Comparison of ENCODE assay signal across 8 mouse cellular contexts in the genomic region with DNA sequence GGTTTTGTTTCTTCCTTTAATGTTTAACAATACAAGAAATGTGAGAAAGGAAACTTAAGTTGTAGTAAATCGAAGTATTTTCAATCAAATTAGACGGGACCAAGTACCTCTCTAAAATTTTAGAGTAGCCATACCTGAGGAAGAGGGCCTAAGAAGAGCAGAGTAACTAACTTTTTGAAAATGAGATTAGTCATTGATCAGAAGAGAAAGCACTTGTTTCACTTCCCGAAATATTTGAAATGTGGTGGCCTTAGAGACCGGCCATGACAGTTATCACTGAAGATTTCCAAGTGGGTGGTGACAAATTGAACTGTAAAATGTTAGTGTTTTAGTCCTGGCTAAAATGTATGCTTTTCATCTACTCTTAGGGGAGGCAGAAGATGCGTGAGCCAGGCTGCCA. TPM values are rescaled to one million over a fixed set of nuclear protein-coding genes. Genes with fewer than 3 reads are reported as not detected.
DNase-seq lines count a peak whose midpoint lies in the region; ATAC-seq and TF ChIP-seq lines count a peak whose summit lies in the region.

No protein-coding gene starts in this region.

- peak overlapping the region; percentile 76 for H3K4me2 ChIP-seq in heart, embryonic 15.5 days
- peak overlapping the region; percentile 61 for H3K4me2 ChIP-seq in embryonic facial prominence, embryonic 14.5 days (ENCODE audit: low read depth, low read length)
- peak overlapping the region; percentile 59 for H3K4me2 ChIP-seq in intestine, postnatal 0 days (replicated peaks; ENCODE audit: low read depth)
- H3K4me2 ChIP-seq in midbrain, embryonic 16.5 days (ENCODE audit: low read length): peak overlapping the region; percentile 52

- no peak overlapping the region for H3K9ac ChIP-seq in heart, embryonic 15.5 days
- peak overlapping the region; percentile 55; the same call in 1 of the 2 replicates for H3K9ac ChIP-seq in embryonic facial prominence, embryonic 14.5 days (ENCODE audit: low read depth, low read length)
- peak overlapping the region; percentile 50; the same call in 1 of the 2 replicates for H3K9ac ChIP-seq in intestine, postnatal 0 days (ENCODE audit: low read depth, low read length)
- no peak overlapping the region for H3K9ac ChIP-seq in midbrain, embryonic 16.5 days (ENCODE audit: low read depth, low read length)

- no peaks in the 10 kb centered on the region for H3K9me3 ChIP-seq in heart, embryonic 15.5 days (replicated peaks)
- no peaks in the 10 kb centered on the region for H3K9me3 ChIP-seq in embryonic facial prominence, embryonic 14.5 days (ENCODE audit: control insufficient read depth, low read length)
- no peaks in the 10 kb centered on the region for H3K9me3 ChIP-seq in intestine, postnatal 0 days (ENCODE audit: control insufficient read depth)
- no peaks in the 10 kb centered on the region for H3K9me3 ChIP-seq in midbrain, embryonic 16.5 days (replicated peaks; ENCODE audit: control insufficient read depth, low read length, poor library complexity, severe bottlenecking)

- no peak for DNase-seq in heart, adult 9 months (ENCODE audit: low spot score in 2 of 2)
- DNase-seq in embryonic facial prominence, embryonic 14.5 days (ENCODE audit: low spot score): no peak
- DNase-seq in adrenal gland, postnatal 25 days: no peak
- DNase-seq in ovary, postnatal 14 days (ENCODE audit: low spot score): no peak
- no peak for DNase-seq in kidney, postnatal 10 days

- TF ChIP-seq CTCF in intestine, postnatal 0 days (IDR thresholded peaks at IDR 0.05; ENCODE audit: low read depth): no peak

- WGBS in heart, embryonic 15.5 days: 39% methylated on average over 5 of the region's 5 CpGs
- 48% methylated on average over 5 of the region's 5 CpGs for WGBS in embryonic facial prominence, embryonic 14.5 days
- WGBS in intestine, postnatal 0 days: 75% methylated on average over 5 of the region's 5 CpGs
- WGBS in midbrain, embryonic 16.5 days: 37% methylated on average over 5 of the region's 5 CpGs

- ATAC-seq in heart, embryonic 15.5 days (replicated peaks; ENCODE audit: insufficient number of reproducible peaks, insufficient read depth, low FRiP score, low read depth): no peak
- ATAC-seq in embryonic facial prominence, embryonic 14.5 days (ENCODE audit: low read depth): no peak
- no peak for ATAC-seq in intestine, postnatal 0 days
- ATAC-seq in midbrain, embryonic 16.5 days: no peak

- peak overlapping the region; percentile 43 for H3K4me3 ChIP-seq in heart, embryonic 15.5 days
- peak overlapping the region; percentile 29 for H3K4me3 ChIP-seq in embryonic facial prominence, embryonic 14.5 days (ENCODE audit: low read depth, low read length)
- H3K4me3 ChIP-seq in intestine, postnatal 0 days (ENCODE audit: low read depth, low read length): peak overlapping the region; percentile 28; the same call in 1 of the 2 replicates
- H3K4me3 ChIP-seq in midbrain, embryonic 16.5 days (ENCODE audit: low read depth, low read length): no peak overlapping the region

- no peaks in the 10 kb centered on the region for H3K27me3 ChIP-seq in heart, embryonic 15.5 days
- H3K27me3 ChIP-seq in embryonic facial prominence, embryonic 14.5 days (replicated peaks; ENCODE audit: control insufficient read depth, insufficient read depth, low read length): no peaks in the 10 kb centered on the region
- no peaks in the 10 kb centered on the region for H3K27me3 ChIP-seq in intestine, postnatal 0 days (replicated peaks; ENCODE audit: control insufficient read depth, insufficient read depth, low read length)
- H3K27me3 ChIP-seq in midbrain, embryonic 16.5 days (ENCODE audit: control insufficient read depth, insufficient read depth, low read depth, low read length): no peaks in the 10 kb centered on the region

- no peaks in the 10 kb centered on the region for H3K36me3 ChIP-seq in heart, embryonic 15.5 days
- no peaks in the 10 kb centered on the region for H3K36me3 ChIP-seq in embryonic facial prominence, embryonic 14.5 days (ENCODE audit: control insufficient read depth, insufficient read depth, low read length)
- no peaks in the 10 kb centered on the region for H3K36me3 ChIP-seq in intestine, postnatal 0 days (ENCODE audit: control insufficient read depth, insufficient read depth)
- H3K36me3 ChIP-seq in midbrain, embryonic 16.5 days (ENCODE audit: control insufficient read depth, insufficient read depth, low read length): no peaks in the 10 kb centered on the region

- H3K4me1 ChIP-seq in heart, embryonic 15.5 days (replicated peaks): peaks cover 17% of the 10 kb centered on the region
- H3K4me1 ChIP-seq in embryonic facial prominence, embryonic 14.5 days (ENCODE audit: control insufficient read depth, insufficient read depth, low read length): peaks cover 4% of the 10 kb centered on the region; the same call in 1 of the 2 replicates
- 0 out of 2 replicates have a peak, but pooled peaks cover 3% of the 10 kb centered on the region for H3K4me1 ChIP-seq in intestine, postnatal 0 days (replicated peaks; ENCODE audit: control insufficient read depth, insufficient read depth, low read length)
- H3K4me1 ChIP-seq in midbrain, embryonic 16.5 days (ENCODE audit: control insufficient read depth, insufficient read depth, low read length): peaks cover 10% of the 10 kb centered on the region

- H3K27ac ChIP-seq in heart, embryonic 15.5 days: peak overlapping the region; percentile 79
- peak overlapping the region; percentile 77 for H3K27ac ChIP-seq in embryonic facial prominence, embryonic 14.5 days (replicated peaks; ENCODE audit: low read depth, low read length)
- peak overlapping the region; percentile 76; the same call in 1 of the 2 replicates for H3K27ac ChIP-seq in intestine, postnatal 0 days (ENCODE audit: low read depth, low read length)
- H3K27ac ChIP-seq in midbrain, embryonic 16.5 days (ENCODE audit: low read length): 0 out of 2 replicates have a peak overlapping the region, but pooled peaks have one; percentile 20

RNA-seq across cellular contexts. Expression of a gene that starts 59.9 kb away (rescaled TPM):
- 34.9 and 40.4 TPM in 2 replicates for polyA plus RNA-seq in heart, embryonic 15.5 days (2015; fragmentation: Nextera tagmentation; extraction: Ambion mirVana)
- polyA plus RNA-seq in embryonic facial prominence, embryonic 14.5 days (2014; fragmentation: Nextera tagmentation; extraction: Ambion mirVana): 65.2 and 79.7 TPM in 2 replicates
- 27.9 and 34.6 TPM in 2 replicates for polyA plus RNA-seq in intestine, postnatal 0 days (2015; fragmentation: Nextera tagmentation; extraction: Ambion mirVana)
- 28.7 and 32.9 TPM in 2 replicates for polyA plus RNA-seq in midbrain, embryonic 16.5 days (2015; fragmentation: Nextera tagmentation; extraction: Ambion mirVana)
- 101 and 136 TPM in 2 replicates for total RNA-seq in adrenal gland, postnatal 25 days (2021)

Comparison
In these comparisons a context has a peak if more than half of its experiments do, and no peak if none do; other contexts are left out.
1. H3K27ac ChIP-seq: peak in every context shown above with its lines; median percentile 79 in heart, embryonic 15.5 days; 77 in embryonic facial prominence, embryonic 14.5 days; 76 in intestine, postnatal 0 days; 20 in midbrain, embryonic 16.5 days.
2. H3K9ac ChIP-seq: peak in embryonic facial prominence, embryonic 14.5 days (single experiment) and intestine, postnatal 0 days (single experiment); none in heart, embryonic 15.5 days (single experiment) and midbrain, embryonic 16.5 days (single experiment).
3. Peak in every context shown above with its lines, with median percentiles within 50 percentile points of each other: H3K4me2 ChIP-seq.